Mouse (Mus musculus) liver (tissue): ENCODE data around the gene Gm21560.
"Not testable (repeated sequence)": the region's sequence is repeated elsewhere in the genome, so short reads cannot be mapped to it uniquely, and the experiment has no call there.

Experiments
- DNase-seq: peaks from one replicate; pipeline ENCODE4 v3.0.0-alpha.2; 2020; ENCODE audit warnings: mixed read lengths

Gm21560 gene

GRCm38 (mm10) chr14:6219192-6219591, at the start of gene Gm21560:
Gene Gm21560 (minus strand): TSS chr14:6219292.
- DNase-seq, result not testable (repeated sequence)

GRCm38 (mm10) chr14:6163538-6163937, 55.6 kb downstream of the Gm21560 start:
- not testable (repeated sequence) for DNase-seq

GRCm38 (mm10) chr14:6161085-6161484, 58.0 kb downstream of the Gm21560 start:
- DNase-seq, result not testable (repeated sequence)
